Mouse (Mus musculus): ENCODE measurements around the gene Gm38655.
"Not testable (repeated sequence)": the region's sequence is repeated elsewhere in the genome, so short reads cannot be mapped to it uniquely, and the experiment has no call there.

The Gm38655 gene

GRCm38 (mm10) chr17:25169706-25170105 lies 5.6 kb downstream of the Gm38655 start:
- DNase-seq (ENCODE audit: low read depth): no peak

- DNase-seq (ENCODE audit: low read depth): no peak
Measured at GRCm38 (mm10) chr17:25165970-25166671, 9.2 kb downstream of the Gm38655 start.

GRCm38 (mm10) chr17:25164770-25165169 lies 10.5 kb downstream of the Gm38655 start:
- no peak for DNase-seq (ENCODE audit: low read depth)

GRCm38 (mm10) chr17:25163387-25163786 lies 11.9 kb downstream of the Gm38655 start:
- DNase-seq (ENCODE audit: low read depth): no peak

- no peak for DNase-seq (ENCODE audit: low read depth)
Measured at GRCm38 (mm10) chr17:25162161-25162560, 13.1 kb downstream of the Gm38655 start, which contains the start of gene Ccdc154. Gene Ccdc154, plus strand, starts transcription at chr17:25162461.

GRCm38 (mm10) chr17:25139960-25140359 lies 35.3 kb downstream of the Gm38655 start:
- no peak for DNase-seq (ENCODE audit: low read depth)

- DNase-seq (ENCODE audit: low read depth): no peak
Measured at GRCm38 (mm10) chr17:25138803-25139202, 36.5 kb downstream of the Gm38655 start.

GRCm38 (mm10) chr17:25135622-25136021 lies 39.6 kb downstream of the Gm38655 start:
- DNase-seq (ENCODE audit: low read depth): no peak

- DNase-seq (ENCODE audit: low read depth): peak; percentile 86
Measured at GRCm38 (mm10) chr17:25133275-25133698, 42.0 kb downstream of the Gm38655 start, which contains the start of gene Clcn7. Gene Clcn7, plus strand, starts transcription at chr17:25133391.

- DNase-seq (ENCODE audit: low read depth): no peak
Measured at GRCm38 (mm10) chr17:25130060-25130459, 45.2 kb downstream of the Gm38655 start.

GRCm38 (mm10) chr17:25127681-25128080 lies 47.6 kb downstream of the Gm38655 start:
- DNase-seq (ENCODE audit: low read depth): no peak

- peak; percentile 55 for DNase-seq (ENCODE audit: low read depth)
Measured at GRCm38 (mm10) chr17:25127079-25127478, 48.2 kb downstream of the Gm38655 start.

GRCm38 (mm10) chr17:25125442-25126060 lies 49.7 kb downstream of the Gm38655 start:
- DNase-seq (ENCODE audit: low read depth): not testable (repeated sequence)

- DNase-seq (ENCODE audit: low read depth): no peak
Measured at GRCm38 (mm10) chr17:25123979-25124378, 51.3 kb downstream of the Gm38655 start.
